In the genomic region with DNA sequence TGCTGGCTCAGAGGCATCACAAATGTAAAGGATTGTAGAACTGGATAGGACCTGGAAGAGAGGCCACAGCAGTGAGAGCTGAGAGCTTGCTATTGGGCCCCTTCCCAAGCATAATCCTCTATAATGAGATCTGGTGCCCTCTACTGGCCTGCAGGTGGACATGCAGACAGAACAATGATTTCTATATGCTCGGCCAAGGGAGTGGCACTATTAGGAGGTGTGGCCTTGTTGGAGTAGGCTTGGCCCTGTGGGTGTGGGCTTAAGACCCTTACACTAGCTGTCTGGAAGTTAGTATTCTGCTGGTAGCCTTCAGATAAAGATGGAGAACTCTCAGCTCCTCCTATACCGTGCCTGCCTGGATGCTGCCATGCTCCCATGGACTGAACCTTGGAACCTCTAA, we compare ENCODE assay signal across 8 mouse cellular contexts. TPM values are rescaled to one million over a fixed set of nuclear protein-coding genes. Genes with fewer than 3 reads are reported as not detected.
DNase-seq lines count a peak whose midpoint lies in the region; ATAC-seq and TF ChIP-seq lines count a peak whose summit lies in the region.

No protein-coding gene starts in this region.

- no peaks in the 10 kb centered on the region for H3K27me3 ChIP-seq in forebrain, embryonic 10.5 days (ENCODE audit: poor library complexity, severe bottlenecking)
- H3K27me3 ChIP-seq in hindbrain, postnatal 0 days (ENCODE audit: insufficient read depth, low read length): no peaks in the 10 kb centered on the region
- no peaks in the 10 kb centered on the region for H3K27me3 ChIP-seq in liver, embryonic 11.5 days (replicated peaks; ENCODE audit: control insufficient read depth, insufficient read depth, low read length)

- peak; percentile 90 for ATAC-seq in hindbrain, postnatal 0 days
- peak; percentile 74 for ATAC-seq in liver, embryonic 11.5 days (replicated peaks; ENCODE audit: low FRiP score)

- H3K9me3 ChIP-seq in forebrain, embryonic 10.5 days: no peaks in the 10 kb centered on the region
- H3K9me3 ChIP-seq in hindbrain, postnatal 0 days (ENCODE audit: low read length): no peaks in the 10 kb centered on the region
- no peaks in the 10 kb centered on the region for H3K9me3 ChIP-seq in liver, embryonic 11.5 days (ENCODE audit: control insufficient read depth, low read length)

- DNase-seq in right cerebral cortex, adult 2 months (ENCODE audit: low spot score in 2 of 2): peak; percentile 61 to 63
- DNase-seq in right cerebral cortex, postnatal 36 days (ENCODE audit: low spot score in 2 of 2): no peak
- DNase-seq in brain, embryonic 18.5 days (ENCODE audit: low read depth, low spot score): peak; percentile 26
- DNase-seq in forebrain, embryonic 10.5 days (ENCODE audit: extremely low spot score, low spot score): peak; percentile 68
- DNase-seq in hindbrain, postnatal 0 days (ENCODE audit: low spot score): peak; percentile 88
- DNase-seq in liver, embryonic 11.5 days (ENCODE audit: low spot score): no peak
- peak; percentile 55 for DNase-seq in neural tube, embryonic 10.5 days (ENCODE audit: extremely low spot score, low spot score)
- DNase-seq in yolk sac, embryonic 10.5 days (ENCODE audit: low spot score): peak; percentile 63

- peak; percentile 95 for TF ChIP-seq CTCF in hindbrain, postnatal 0 days (IDR thresholded peaks at IDR 0.05; ENCODE audit: low read depth)

- no peak overlapping the region for H3K4me2 ChIP-seq in hindbrain, postnatal 0 days (ENCODE audit: low read depth, low read length)
- H3K4me2 ChIP-seq in liver, embryonic 11.5 days: no peak overlapping the region

- 15% methylated on average over 2 of the region's 2 CpGs for WGBS in forebrain, embryonic 10.5 days
- WGBS in hindbrain, postnatal 0 days: 8% methylated on average over 2 of the region's 2 CpGs
- WGBS in liver, embryonic 11.5 days: 7% methylated on average over 2 of the region's 2 CpGs

- no peak overlapping the region for H3K4me3 ChIP-seq in forebrain, embryonic 10.5 days
- no peak overlapping the region for H3K4me3 ChIP-seq in hindbrain, postnatal 0 days (ENCODE audit: low read length)
- H3K4me3 ChIP-seq in liver, embryonic 11.5 days (ENCODE audit: low read depth, low read length): no peak overlapping the region

- peaks cover 28% of the 10 kb centered on the region for H3K4me1 ChIP-seq in forebrain, embryonic 10.5 days
- H3K4me1 ChIP-seq in hindbrain, postnatal 0 days (ENCODE audit: insufficient read depth, low read length): no peaks in the 10 kb centered on the region
- no peaks in the 10 kb centered on the region for H3K4me1 ChIP-seq in liver, embryonic 11.5 days (replicated peaks; ENCODE audit: control insufficient read depth, insufficient read depth, low read length)

- H3K36me3 ChIP-seq in forebrain, embryonic 10.5 days (replicated peaks): no peaks in the 10 kb centered on the region
- no peaks in the 10 kb centered on the region for H3K36me3 ChIP-seq in hindbrain, postnatal 0 days (ENCODE audit: insufficient read depth, low read length)
- no peaks in the 10 kb centered on the region for H3K36me3 ChIP-seq in liver, embryonic 11.5 days (ENCODE audit: control insufficient read depth, insufficient read depth, low read length)

- H3K27ac ChIP-seq in forebrain, embryonic 10.5 days: peak overlapping the region; percentile 40; the same call in 1 of the 2 replicates
- no peak overlapping the region for H3K27ac ChIP-seq in hindbrain, postnatal 0 days
- H3K27ac ChIP-seq in liver, embryonic 11.5 days (ENCODE audit: low read depth, low read length): no peak overlapping the region

- no peak overlapping the region for H3K9ac ChIP-seq in hindbrain, postnatal 0 days (replicated peaks; ENCODE audit: low read length)
- H3K9ac ChIP-seq in liver, embryonic 11.5 days (ENCODE audit: low read depth, low read length): no peak overlapping the region

RNA-seq across cellular contexts. Expression of a gene that starts 17.0 kb away (rescaled TPM):
- polyA plus RNA-seq in forebrain, embryonic 10.5 days (2016; fragmentation: Nextera tagmentation; extraction: Ambion mirVana): not detected in 2 replicates
- total RNA-seq in hindbrain, postnatal 0 days (2014; rRNA removed): not detected in 2 replicates
- not detected in 2 replicates for polyA plus RNA-seq in hindbrain, postnatal 0 days (2015; fragmentation: Nextera tagmentation; extraction: Ambion mirVana)
- not detected in 2 replicates for polyA plus RNA-seq in liver, embryonic 11.5 days (2014; fragmentation: Nextera tagmentation; extraction: Ambion mirVana)

RNA-seq across cellular contexts. Expression of a gene that starts 23.2 kb away (rescaled TPM):
- polyA plus RNA-seq in forebrain, embryonic 10.5 days (2016; fragmentation: Nextera tagmentation; extraction: Ambion mirVana): 7.8 and 7.9 TPM in 2 replicates
- total RNA-seq in hindbrain, postnatal 0 days (2014; rRNA removed): 19.7 and 19.8 TPM in 2 replicates
- 23.3 and 24.4 TPM in 2 replicates for polyA plus RNA-seq in hindbrain, postnatal 0 days (2015; fragmentation: Nextera tagmentation; extraction: Ambion mirVana)
- 1.5 and 1.7 TPM in 2 replicates for polyA plus RNA-seq in liver, embryonic 11.5 days (2014; fragmentation: Nextera tagmentation; extraction: Ambion mirVana)

RNA-seq across cellular contexts. Expression of a gene that starts 23.3 kb away (rescaled TPM):
- polyA plus RNA-seq in forebrain, embryonic 10.5 days (2016; fragmentation: Nextera tagmentation; extraction: Ambion mirVana): 20.4 and 22.9 TPM in 2 replicates
- total RNA-seq in hindbrain, postnatal 0 days (2014; rRNA removed): 8.3 and 10.2 TPM in 2 replicates
- 12.2 and 13.7 TPM in 2 replicates for polyA plus RNA-seq in hindbrain, postnatal 0 days (2015; fragmentation: Nextera tagmentation; extraction: Ambion mirVana)
- 22.6 and 23.2 TPM in 2 replicates for polyA plus RNA-seq in liver, embryonic 11.5 days (2014; fragmentation: Nextera tagmentation; extraction: Ambion mirVana)

RNA-seq across cellular contexts. Expression of a gene that starts 35.0 kb away (rescaled TPM):
- polyA plus RNA-seq in forebrain, embryonic 10.5 days (2016; fragmentation: Nextera tagmentation; extraction: Ambion mirVana): 2.0 and 2.5 TPM in 2 replicates
- total RNA-seq in hindbrain, postnatal 0 days (2014; rRNA removed): 0.47 and 0.79 TPM in 2 replicates
- polyA plus RNA-seq in hindbrain, postnatal 0 days (2015; fragmentation: Nextera tagmentation; extraction: Ambion mirVana): 0.41 and 0.67 TPM in 2 replicates
- polyA plus RNA-seq in liver, embryonic 11.5 days (2014; fragmentation: Nextera tagmentation; extraction: Ambion mirVana): 0.16 TPM in 1 of 2 replicates, not detected in the other

RNA-seq across cellular contexts. Expression of a gene that starts 35.1 kb away (rescaled TPM):
- 28.0 and 28.6 TPM in 2 replicates for polyA plus RNA-seq in forebrain, embryonic 10.5 days (2016; fragmentation: Nextera tagmentation; extraction: Ambion mirVana)
- total RNA-seq in hindbrain, postnatal 0 days (2014; rRNA removed): 9.6 and 9.7 TPM in 2 replicates
- 9.5 and 11.8 TPM in 2 replicates for polyA plus RNA-seq in hindbrain, postnatal 0 days (2015; fragmentation: Nextera tagmentation; extraction: Ambion mirVana)
- 12.8 and 14.1 TPM in 2 replicates for polyA plus RNA-seq in liver, embryonic 11.5 days (2014; fragmentation: Nextera tagmentation; extraction: Ambion mirVana)

Comparison
In these comparisons a context has a peak if more than half of its experiments do, and no peak if none do; other contexts are left out.
1. DNase-seq: peak in right cerebral cortex, adult 2 months (2 of 2), brain, embryonic 18.5 days (single experiment), forebrain, embryonic 10.5 days (single experiment), hindbrain, postnatal 0 days (single experiment), neural tube, embryonic 10.5 days (single experiment) and yolk sac, embryonic 10.5 days (single experiment); none in right cerebral cortex, postnatal 36 days (0 of 2) and liver, embryonic 11.5 days (single experiment).